Mouse (Mus musculus) thymus, adult 2 months (tissue): ENCODE results near the gene Scube3. TPM values are rescaled to one million over a fixed set of nuclear protein-coding genes. Genes with fewer than 3 reads are reported as not detected.

ENCODE experiments used
- DNase-seq: peaks from one replicate; pipeline ENCODE4 v3.0.0; 2021
- H3K27ac ChIP-seq: fragments of 200-500 bp; 2 replicates; pipeline ENCODE4 v1.5.1; 2012; ENCODE audit warnings: low read length, control low read depth; ENCODE audit not compliant: control insufficient read depth, insufficient read depth
- H3K27me3 ChIP-seq: fragments of 200-500 bp; 2 replicates; pipeline ENCODE4 v1.6.1; 2012; ENCODE audit warnings: mild to moderate bottlenecking, low read length, moderate library complexity, mixed read lengths; ENCODE audit not compliant: control insufficient read depth, insufficient read depth
- H3K36me3 ChIP-seq: fragments of 200-500 bp; 2 replicates; pipeline ENCODE4 v1.6.1; 2012; ENCODE audit warnings: mild to moderate bottlenecking, low read length, moderate library complexity; ENCODE audit not compliant: control insufficient read depth, insufficient read depth
- H3K4me1 ChIP-seq: fragments of 200-500 bp; replicated peaks from 2 replicates; pipeline ENCODE4 v1.6.1; 2012; ENCODE audit warnings: low read length; ENCODE audit not compliant: control insufficient read depth, insufficient read depth
- H3K4me3 ChIP-seq: fragments of 200-500 bp; 2 replicates; pipeline ENCODE4 v1.5.1; 2012; ENCODE audit warnings: mild to moderate bottlenecking, low read length, control low read depth, moderate library complexity; ENCODE audit not compliant: control insufficient read depth, insufficient read depth
- CTCF ChIP-seq: fragments of 200-500 bp; IDR thresholded peaks from 2 replicates; pipeline ENCODE4 v1.5.1; 2012; ENCODE audit warnings: mild to moderate bottlenecking, control low read depth, low read length, moderate library complexity, borderline replicate concordance; ENCODE audit not compliant: control insufficient read depth, poor library complexity, insufficient read depth; ENCODE audit errors: extremely low read depth
- POLR2A ChIP-seq: fragments of 200-500 bp; IDR thresholded peaks from 2 replicates; pipeline ENCODE4 v1.6.1; 2012; ENCODE audit warnings: mild to moderate bottlenecking, low read length, control low read depth, moderate library complexity; ENCODE audit not compliant: control insufficient read depth, poor library complexity, insufficient read depth; ENCODE audit errors: extremely low read depth
- WGBS: fragments of 180-500 bp; shearing (Covaris S2); methylation state at CpG from one replicate; pipeline ENCODE4 v1.1.7; 2018; 5-methylcytosine and 5-hydroxymethylcytosine counted together
- polyA plus RNA-seq: library from polyadenylated mRNA; depleted of rRNA; stranded (reverse); fragments of >200 nt; gene quantifications from 2 replicates; pipeline ENCODE4 v1.2.3, GENCODE M21; 2012

Gene Scube3
- polyA plus RNA-seq, 1 experiment: 1.6 TPM

DNA sequence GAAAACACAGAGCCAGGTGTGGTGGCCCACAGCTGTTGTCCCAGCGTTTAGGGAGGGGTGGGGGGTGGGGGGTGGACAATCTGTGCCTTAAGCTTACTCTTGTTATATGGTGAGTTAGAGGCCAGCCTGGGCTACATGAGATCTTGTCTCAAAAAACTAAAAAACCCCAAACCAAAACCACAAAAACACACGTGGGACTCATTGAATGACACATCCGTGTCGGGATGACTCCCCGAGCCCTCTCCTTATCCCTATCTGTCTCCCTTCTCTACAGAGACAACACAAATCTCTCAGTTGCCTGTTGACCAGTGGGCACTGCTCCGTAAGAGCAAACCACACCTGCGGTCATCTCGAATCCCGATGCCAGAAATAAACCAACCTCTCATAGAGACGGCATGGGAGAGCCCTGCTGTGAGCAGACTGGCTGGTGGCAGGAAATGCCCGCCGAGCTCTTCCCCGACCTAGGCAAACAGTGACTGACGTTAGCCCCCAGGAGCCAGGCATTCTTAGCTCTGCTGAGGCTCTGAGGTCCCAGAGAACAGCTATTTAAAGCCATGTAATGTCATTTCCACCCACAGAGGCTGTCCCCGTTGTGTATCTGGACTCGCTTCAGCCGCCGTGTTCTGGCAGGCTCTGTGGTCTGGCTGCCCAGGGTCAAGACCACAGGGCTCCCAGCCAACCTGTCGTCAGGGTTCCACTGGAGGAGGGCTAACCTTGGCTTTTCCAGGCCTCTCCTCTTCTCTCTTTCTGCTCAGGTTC, 24.3 kb upstream of the Scube3 start:
- peak; percentile 27 for DNase-seq
- no peak overlapping the region for H3K27ac ChIP-seq

GRCm38 (mm10) chr17:28120460-28120859, 21.5 kb upstream of the Scube3 start:
- H3K4me1 ChIP-seq: peaks cover 5% of the 10 kb centered on the region
- DNase-seq: no peak
- H3K4me3 ChIP-seq: no peak overlapping the region
- TF ChIP-seq CTCF (no peak), POLR2A (no peak)
- H3K36me3 ChIP-seq: no peaks in the 10 kb centered on the region
- no peak overlapping the region for H3K27ac ChIP-seq
- WGBS: 98% methylated on average over 5 of the region's 5 CpGs
- H3K27me3 ChIP-seq: no peaks in the 10 kb centered on the region

More for the DNA sequence above, 24.3 kb upstream of the Scube3 start:
- 0 out of 2 replicates have a peak, but pooled peaks have one; percentile 34 for TF ChIP-seq CTCF
- TF ChIP-seq POLR2A: no peak
- H3K36me3 ChIP-seq: no peaks in the 10 kb centered on the region
- H3K4me1 ChIP-seq: peaks cover 5% of the 10 kb centered on the region
- 3% methylated on average over 19 of the region's 19 CpGs for WGBS
- H3K27me3 ChIP-seq: no peaks in the 10 kb centered on the region
- no peak overlapping the region for H3K4me3 ChIP-seq

DNA sequence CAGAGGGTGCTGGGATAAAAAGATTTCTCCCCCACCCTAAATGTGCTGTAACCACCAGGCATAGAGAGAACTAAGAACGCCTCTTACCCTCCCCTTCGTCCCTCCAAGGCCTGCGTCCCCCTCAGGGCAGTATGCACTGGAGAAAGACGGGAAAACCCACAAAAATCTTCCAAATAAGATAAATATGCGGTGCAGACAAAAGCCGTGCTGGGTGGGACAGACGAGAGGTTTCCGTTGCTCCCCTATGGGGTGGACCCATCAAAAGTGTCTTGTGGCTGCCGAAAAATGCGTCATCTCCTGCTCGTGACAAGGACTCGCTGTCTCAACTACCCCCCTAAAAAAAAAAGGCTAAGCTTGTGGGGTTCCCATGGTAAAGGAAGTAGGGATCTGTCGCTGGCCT, 19.0 kb upstream of the Scube3 start:
- WGBS: 88% methylated on average over 13 of the region's 13 CpGs
- Histone ChIP-seq H3K27me3 (no peaks in the 10 kb centered on the region), H3K27ac (no peak overlapping the region), H3K4me1 (peaks cover under 1% of the 10 kb centered on the region), H3K4me3 (no peak overlapping the region), H3K36me3 (no peaks in the 10 kb centered on the region)
- TF ChIP-seq POLR2A (no peak), CTCF (no peak)
- DNase-seq: no peak

GRCm38 (mm10) chr17:28123627-28124026, 18.3 kb upstream of the Scube3 start:
- TF ChIP-seq CTCF (no peak), POLR2A (no peak)
- Histone ChIP-seq H3K27me3 (no peaks in the 10 kb centered on the region), H3K4me3 (no peak overlapping the region), H3K4me1 (no peaks in the 10 kb centered on the region), H3K27ac (no peak overlapping the region), H3K36me3 (no peaks in the 10 kb centered on the region)
- DNase-seq: no peak
- WGBS: 94% methylated on average over 7 of the region's 7 CpGs

GRCm38 (mm10) chr17:28124368-28124767, 17.6 kb upstream of the Scube3 start:
- TF ChIP-seq CTCF: no peak
- TF ChIP-seq POLR2A: no peak
- DNase-seq: no peak
- Histone ChIP-seq H3K27me3 (no peaks in the 10 kb centered on the region), H3K36me3 (no peaks in the 10 kb centered on the region), H3K27ac (no peak overlapping the region), H3K4me3 (no peak overlapping the region), H3K4me1 (no peaks in the 10 kb centered on the region)
- 66% methylated on average over 8 of the region's 8 CpGs for WGBS

- no peaks in the 10 kb centered on the region for H3K4me1 ChIP-seq
- WGBS: 91% methylated on average over 5 of the region's 5 CpGs
- TF ChIP-seq CTCF (no peak), POLR2A (no peak)
- H3K27ac ChIP-seq: no peak overlapping the region
- H3K36me3 ChIP-seq: no peaks in the 10 kb centered on the region
- no peak for DNase-seq
- H3K27me3 ChIP-seq: no peaks in the 10 kb centered on the region
- H3K4me3 ChIP-seq: no peak overlapping the region
Observed at GRCm38 (mm10) chr17:28129796-28130195, 12.1 kb upstream of the Scube3 start.
